Mouse (Mus musculus) bone marrow, adult 2 months (tissue): ENCODE measurements at regions not wholly inside any gene's neighbourhood (a gene's known extent, or its start where the extent isn't known, plus 50 kb on each side); places are given as distances from the start of the nearest gene placed in this dataset.

Experiments used
- CTCF ChIP-seq: fragments of 200-500 bp; IDR thresholded peaks from 2 replicates; pipeline ENCODE4 v1.5.1; 2011; ENCODE audit warnings: low read length, control low read depth; ENCODE audit not compliant: control insufficient read depth, insufficient read depth
- POLR2A ChIP-seq: fragments of 200-500 bp; IDR thresholded peaks from 2 replicates; pipeline ENCODE4 v1.6.1; 2011; ENCODE audit warnings: low read depth, mild to moderate bottlenecking, control low read depth, low read length, borderline replicate concordance; ENCODE audit not compliant: control insufficient read depth

DNA sequence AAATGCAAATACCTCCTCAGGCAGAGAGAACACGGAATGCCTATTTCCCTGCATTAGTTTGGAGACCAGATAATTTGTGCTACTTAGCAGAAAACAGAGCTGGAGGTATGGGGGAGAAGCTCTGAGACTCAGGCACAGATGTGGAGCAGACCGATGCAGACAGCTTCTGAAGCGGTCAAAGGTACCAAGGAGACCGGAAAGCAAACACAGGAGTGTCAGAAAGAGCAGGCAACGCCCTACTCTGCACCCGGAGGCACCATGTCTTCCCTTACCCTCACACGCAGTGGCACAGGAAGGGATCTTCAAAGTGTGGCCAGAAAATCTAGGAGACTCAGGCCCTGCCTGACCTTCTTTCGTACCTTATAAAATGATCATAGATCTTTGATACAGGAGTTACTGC is 98.4 kb upstream of the Rybp start:
- TF ChIP-seq CTCF, result no peak
- TF ChIP-seq POLR2A, result no peak
